Mouse (Mus musculus): ENCODE results near the gene Vmn2r80. TPM values are rescaled to one million over a fixed set of nuclear protein-coding genes. Genes with fewer than 3 reads are reported as not detected.

Gene Vmn2r80
- polyA plus RNA-seq (2021; fragmentation: Nextera tagmentation) = not detected in 2 replicates
- long read RNA-seq, experiment 1 = 0 reads
- long read RNA-seq, experiment 2 = 0 reads

DNA sequence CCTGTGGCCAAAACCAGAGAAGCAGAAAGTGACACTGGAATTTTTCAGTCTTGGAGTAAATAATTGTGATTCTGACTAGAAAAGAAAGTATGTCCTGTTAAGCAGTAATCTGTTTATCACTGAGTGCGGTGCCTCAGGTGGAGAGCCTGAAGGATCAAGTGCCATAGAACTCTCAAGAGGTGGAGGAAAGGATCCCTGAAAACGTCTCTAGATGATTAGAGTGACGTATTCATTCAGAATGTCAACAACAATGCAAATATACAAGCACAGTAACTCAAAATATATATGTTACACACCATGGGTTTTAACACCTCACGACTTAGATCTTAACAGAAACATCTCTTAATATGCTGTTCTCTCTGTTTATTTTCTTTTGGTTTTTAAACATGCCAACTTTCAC, at the start of gene Vmn2r80:
TSS of gene Vmn2r80 (plus strand) at position 301 of the 400 bp plus-strand sequence.

Other genes starting within 250 kb of the Vmn2r80 start
- gene Olfr1354, start 235.6 kb upstream of the Vmn2r80 start, polyA plus RNA-seq (2021; fragmentation: Nextera tagmentation) = not detected in 2 replicates
- not detected in 2 replicates for gene Olfr8, start 198.1 kb upstream of the Vmn2r80 start, polyA plus RNA-seq (2021; fragmentation: Nextera tagmentation)
- not detected in 2 replicates for gene Olfr1353, start 185.5 kb upstream of the Vmn2r80 start, polyA plus RNA-seq (2021; fragmentation: Nextera tagmentation)
- 0.03 TPM in 1 of 2 replicates, not detected in the other for gene Olfr1352, start 167.7 kb upstream of the Vmn2r80 start, polyA plus RNA-seq (2021; fragmentation: Nextera tagmentation)
- not detected in 2 replicates for gene Olfr1351, start 136.3 kb upstream of the Vmn2r80 start, polyA plus RNA-seq (2021; fragmentation: Nextera tagmentation)
- not detected in 2 replicates for gene Olfr57, start 120.0 kb upstream of the Vmn2r80 start, polyA plus RNA-seq (2021; fragmentation: Nextera tagmentation)
- gene 2610008E11Rik, start 51.2 kb upstream of the Vmn2r80 start, polyA plus RNA-seq (2021; fragmentation: Nextera tagmentation) = 6.2 and 6.7 TPM in 2 replicates
- gene Vmn2r81, start 98.9 kb downstream of the Vmn2r80 start, polyA plus RNA-seq (2021; fragmentation: Nextera tagmentation) = not detected in 2 replicates
- gene Vmn2r82, start 207.8 kb downstream of the Vmn2r80 start, polyA plus RNA-seq (2021; fragmentation: Nextera tagmentation) = not detected in 2 replicates

Measured in left cerebral cortex, adult 6 months (tissue).